Mouse (Mus musculus) forebrain, embryonic 11.5 days (tissue): Measurements from ENCODE around the gene Stc2. TPM values are rescaled to one million over a fixed set of nuclear protein-coding genes. Genes with fewer than 3 reads are reported as not detected.

Experiments used
- ATAC-seq: fragments of 200-750 bp; cut with Nextera tagmentation; replicated peaks from 2 replicates; pipeline ENCODE4 v1.8.0; 2017; ENCODE audit warnings: moderate TSS enrichment; ENCODE audit not compliant: low FRiP score
- DNase-seq: peaks from one replicate; pipeline ENCODE4 v3.0.0-alpha.2; 2017; ENCODE audit warnings: low spot score
- H3K27ac ChIP-seq: fragments of 300-500 bp; sonication (generic); 2 replicates; pipeline ENCODE4 v1.5.1; 2014; ENCODE audit warnings: low read depth, low read length
- H3K27me3 ChIP-seq: fragments of 300-500 bp; sonication (generic); 2 replicates; pipeline ENCODE4 v1.6.1; 2014; ENCODE audit warnings: mild to moderate bottlenecking, low read length, mixed read lengths; ENCODE audit not compliant: control insufficient read depth, insufficient read depth
- H3K36me3 ChIP-seq: fragments of 300-500 bp; sonication (generic); 2 replicates; pipeline ENCODE4 v1.6.1; 2014; ENCODE audit warnings: mild to moderate bottlenecking, low read length, moderate library complexity, mixed read lengths; ENCODE audit not compliant: control insufficient read depth, insufficient read depth
- H3K4me1 ChIP-seq: fragments of 300-500 bp; sonication (generic); replicated peaks from 2 replicates; pipeline ENCODE4 v1.6.1; 2014; ENCODE audit warnings: low read length, mixed read lengths; ENCODE audit not compliant: control insufficient read depth, insufficient read depth
- H3K4me2 ChIP-seq: fragments of 300-500 bp; sonication (generic); 2 replicates; pipeline ENCODE4 v1.6.1; 2014; ENCODE audit warnings: low read depth, mild to moderate bottlenecking, low read length, moderate library complexity, mixed read lengths; ENCODE audit not compliant: severe bottlenecking
- H3K4me3 ChIP-seq: fragments of 300-500 bp; sonication (generic); 2 replicates; pipeline ENCODE4 v1.5.1; 2014; ENCODE audit warnings: low read depth, low read length
- H3K9ac ChIP-seq: fragments of 300-500 bp; sonication (generic); 2 replicates; pipeline ENCODE4 v1.6.1; 2014; ENCODE audit warnings: low read length
- H3K9me3 ChIP-seq: fragments of 300-500 bp; sonication (generic); 2 replicates; pipeline ENCODE4 v1.6.1; 2016; ENCODE audit warnings: low read length, mixed read lengths; ENCODE audit not compliant: control insufficient read depth
- WGBS: fragments of 180-500 bp; shearing (Covaris S2); extraction: QIAGEN DNeasy Blood & Tissue Kit; methylation state at CpG from one replicate; pipeline ENCODE4 v1.1.7; 2014; 5-methylcytosine and 5-hydroxymethylcytosine counted together
- polyA plus RNA-seq: library from polyadenylated mRNA; unstranded; fragments of >200 nt; fragmentation: Nextera tagmentation; extraction: Ambion mirVana; gene quantifications from 2 replicates; pipeline ENCODE4 v1.2.1, GENCODE M21; 2014

Stc2 gene
- polyA plus RNA-seq, 1 experiment from 2014 or later = 2.5 TPM

DNA sequence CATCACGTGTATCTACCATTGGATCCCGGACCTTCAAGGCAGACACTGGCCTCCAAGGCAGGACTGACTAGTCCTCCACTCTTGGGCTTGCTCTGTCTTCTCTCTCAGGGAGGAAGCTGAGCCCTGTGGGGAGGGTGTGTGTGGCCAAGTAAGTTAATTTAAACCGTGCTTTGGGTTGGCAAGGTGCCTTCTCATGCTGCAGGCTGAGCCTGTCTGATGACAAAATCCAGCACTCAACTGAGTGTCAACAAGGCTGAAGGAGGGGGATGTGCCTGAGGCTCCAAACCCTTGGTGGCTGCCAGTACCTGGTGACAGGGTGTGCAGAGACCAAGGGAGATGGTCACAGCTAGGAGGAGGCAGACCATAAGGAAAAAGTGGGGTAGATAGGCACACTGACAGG, 7.5 kb downstream of the Stc2 start:
- DNase-seq = peak; percentile 26
- no peaks in the 10 kb centered on the region for H3K4me1 ChIP-seq
- H3K27me3 ChIP-seq = no peaks in the 10 kb centered on the region
- H3K36me3 ChIP-seq = no peaks in the 10 kb centered on the region
- no peak overlapping the region for H3K27ac ChIP-seq
- H3K9ac ChIP-seq = no peak overlapping the region
- no peak for ATAC-seq
- H3K4me2 ChIP-seq = no peak overlapping the region
- 91% methylated on average over 3 of the region's 3 CpGs for WGBS
- H3K4me3 ChIP-seq = no peak overlapping the region
- H3K9me3 ChIP-seq = no peaks in the 10 kb centered on the region

GRCm38 (mm10) chr11:31361047-31361446, 8.8 kb downstream of the Stc2 start:
- 93% methylated on average over 4 of the region's 4 CpGs for WGBS
- no peaks in the 10 kb centered on the region for H3K4me1 ChIP-seq
- no peak overlapping the region for H3K4me2 ChIP-seq
- ATAC-seq (no peak), DNase-seq (peak; percentile 25)
- no peaks in the 10 kb centered on the region for H3K27me3 ChIP-seq
- H3K9me3 ChIP-seq = no peaks in the 10 kb centered on the region
- H3K4me3 ChIP-seq = no peak overlapping the region
- no peak overlapping the region for H3K9ac ChIP-seq
- no peak overlapping the region for H3K27ac ChIP-seq
- H3K36me3 ChIP-seq = no peaks in the 10 kb centered on the region

GRCm38 (mm10) chr11:31359283-31359902, 10.5 kb downstream of the Stc2 start:
- H3K4me2 ChIP-seq = no peak overlapping the region
- no peaks in the 10 kb centered on the region for H3K36me3 ChIP-seq
- no peak overlapping the region for H3K9ac ChIP-seq
- no peaks in the 10 kb centered on the region for H3K4me1 ChIP-seq
- no peak overlapping the region for H3K4me3 ChIP-seq
- H3K27me3 ChIP-seq = no peaks in the 10 kb centered on the region
- H3K27ac ChIP-seq = no peak overlapping the region
- 91% methylated on average over 6 of the region's 6 CpGs for WGBS
- no peaks in the 10 kb centered on the region for H3K9me3 ChIP-seq
- DNase-seq = no peak
- ATAC-seq = no peak

DNA sequence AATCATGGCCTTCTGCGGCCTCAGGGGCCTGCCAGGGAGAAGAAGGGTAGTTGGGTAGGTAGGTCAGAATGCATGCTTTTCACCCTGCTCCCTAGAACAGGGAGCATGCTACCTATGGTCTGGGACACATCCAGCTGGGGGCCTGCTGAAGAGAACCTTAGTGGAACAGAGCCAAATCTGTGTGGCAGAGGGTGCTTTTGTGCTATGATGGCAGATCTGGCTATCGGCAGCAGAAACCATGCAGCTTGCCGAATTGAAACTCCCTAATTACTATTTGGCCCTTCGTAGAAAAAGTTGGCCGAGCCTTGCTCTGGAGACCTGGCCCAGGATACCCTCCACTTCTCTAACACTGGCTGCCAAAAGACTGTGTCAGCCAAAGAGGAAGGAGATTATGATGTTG, 11.4 kb downstream of the Stc2 start:
- H3K27ac ChIP-seq = no peak overlapping the region
- DNase-seq (no peak), ATAC-seq (no peak)
- no peaks in the 10 kb centered on the region for H3K9me3 ChIP-seq
- no peaks in the 10 kb centered on the region for H3K4me1 ChIP-seq
- 91% methylated on average over 5 of the region's 5 CpGs for WGBS
- no peaks in the 10 kb centered on the region for H3K36me3 ChIP-seq
- H3K4me3 ChIP-seq = no peak overlapping the region
- H3K9ac ChIP-seq = no peak overlapping the region
- no peak overlapping the region for H3K4me2 ChIP-seq
- H3K27me3 ChIP-seq = no peaks in the 10 kb centered on the region

DNA sequence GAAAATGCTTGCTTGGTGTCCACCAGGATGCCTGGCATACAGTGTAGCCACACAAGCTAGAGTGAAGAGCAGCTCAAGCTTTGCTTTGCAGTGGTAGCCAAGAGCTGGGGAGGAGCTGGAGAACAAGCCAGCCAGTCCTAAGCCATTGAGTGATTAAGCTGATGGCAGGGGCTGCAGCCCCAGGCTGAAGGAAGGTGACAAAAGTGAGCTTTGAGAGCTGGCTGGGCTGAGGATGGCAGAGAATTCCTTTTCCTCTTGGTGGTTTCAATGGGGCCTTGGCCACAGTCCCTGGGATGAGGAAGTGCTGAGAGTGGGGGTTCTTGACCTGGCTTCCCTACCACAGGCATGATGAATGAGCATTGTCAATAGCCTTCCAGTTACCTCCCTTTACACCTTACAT, 13.0 kb downstream of the Stc2 start:
- H3K4me2 ChIP-seq = no peak overlapping the region
- no peaks in the 10 kb centered on the region for H3K27me3 ChIP-seq
- H3K4me1 ChIP-seq = no peaks in the 10 kb centered on the region
- H3K9me3 ChIP-seq = no peaks in the 10 kb centered on the region
- H3K4me3 ChIP-seq = no peak overlapping the region
- H3K36me3 ChIP-seq = no peaks in the 10 kb centered on the region
- H3K9ac ChIP-seq = no peak overlapping the region
- H3K27ac ChIP-seq = no peak overlapping the region
- no peak for ATAC-seq
- DNase-seq = no peak

DNA sequence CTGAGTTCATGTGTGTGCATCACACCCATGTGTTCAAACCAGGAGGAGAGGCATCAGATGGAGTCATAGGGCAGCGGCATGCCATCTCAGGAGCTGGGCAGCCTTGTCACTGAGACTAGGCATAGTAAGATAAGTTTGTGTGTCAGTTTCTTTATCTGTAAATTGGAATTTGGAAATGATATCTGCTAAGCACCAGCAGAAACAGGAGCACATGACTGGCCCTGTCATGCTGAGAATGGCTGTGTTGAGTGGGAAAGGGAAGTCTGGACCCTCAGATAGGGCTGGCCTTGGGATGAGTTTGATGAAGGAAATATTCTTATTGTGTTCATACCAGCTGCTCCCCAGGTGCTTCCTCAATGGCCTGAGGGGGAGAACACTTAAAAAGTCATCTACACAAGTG, 14.1 kb downstream of the Stc2 start:
- WGBS = 85% methylated on average over 1 of the region's 1 CpGs
- ATAC-seq = no peak

GRCm38 (mm10) chr11:31354514-31354913, 15.4 kb downstream of the Stc2 start:
- no peak overlapping the region for H3K27ac ChIP-seq
- no peaks in the 10 kb centered on the region for H3K4me1 ChIP-seq
- no peak overlapping the region for H3K9ac ChIP-seq
- H3K36me3 ChIP-seq = no peaks in the 10 kb centered on the region
- H3K4me3 ChIP-seq = no peak overlapping the region
- H3K9me3 ChIP-seq = no peaks in the 10 kb centered on the region
- H3K4me2 ChIP-seq = no peak overlapping the region
- DNase-seq = no peak
- no peak for ATAC-seq
- 100% methylated on average over 1 of the region's 1 CpGs for WGBS
- H3K27me3 ChIP-seq = no peaks in the 10 kb centered on the region

More for the DNA sequence above, 14.1 kb downstream of the Stc2 start:
- H3K9me3 ChIP-seq = no peaks in the 10 kb centered on the region
- H3K27ac ChIP-seq = no peak overlapping the region
- H3K4me3 ChIP-seq = no peak overlapping the region
- no peaks in the 10 kb centered on the region for H3K27me3 ChIP-seq
- H3K9ac ChIP-seq = no peak overlapping the region
- no peak for DNase-seq
- H3K4me1 ChIP-seq = no peaks in the 10 kb centered on the region
- no peaks in the 10 kb centered on the region for H3K36me3 ChIP-seq
- no peak overlapping the region for H3K4me2 ChIP-seq

Other genes with a start within 250 kb of the Stc2 start
- gene Gm17332, start 187.6 kb downstream of the Stc2 start, polyA plus RNA-seq = not detected in 2 replicates